Mouse (Mus musculus) heart, postnatal 4 days (tissue): Measurements from ENCODE around the gene Tgfbr3. TPM values are rescaled to one million over a fixed set of nuclear protein-coding genes. Genes with fewer than 3 reads are reported as not detected.

Experiments used
- DNase-seq: peaks from one replicate; pipeline ENCODE4 v3.0.0; 2021
- total RNA-seq, 2 experiments: library from RNA; stranded (reverse); gene quantifications; 2 replicates each; pipeline ENCODE4 v1.2.3; 2021

The Tgfbr3 gene
- total RNA-seq, 2 experiments from 2014 or later: 28.5 to 28.9 TPM

- DNase-seq: no peak
Measured at GRCm38 (mm10) chr5:107074980-107075583, 214.3 kb downstream of the Tgfbr3 start.

- no peak for DNase-seq
Measured at GRCm38 (mm10) chr5:107074350-107074749, 215.1 kb downstream of the Tgfbr3 start.

- no peak for DNase-seq
Measured at GRCm38 (mm10) chr5:107073536-107073935, 215.9 kb downstream of the Tgfbr3 start.

GRCm38 (mm10) chr5:107068146-107068545, 221.3 kb downstream of the Tgfbr3 start:
- no peak for DNase-seq

GRCm38 (mm10) chr5:107067531-107067930, 221.9 kb downstream of the Tgfbr3 start:
- DNase-seq: no peak

GRCm38 (mm10) chr5:107064922-107065321, 224.5 kb downstream of the Tgfbr3 start:
- no peak for DNase-seq

GRCm38 (mm10) chr5:107062229-107062852, 227.1 kb downstream of the Tgfbr3 start:
- peak; percentile 59 for DNase-seq

GRCm38 (mm10) chr5:107059514-107059913, 229.9 kb downstream of the Tgfbr3 start:
- no peak for DNase-seq

- no peak for DNase-seq
Measured at GRCm38 (mm10) chr5:107058642-107059041, 230.8 kb downstream of the Tgfbr3 start.

Other genes with a start within 250 kb of the Tgfbr3 start
- 1 to 10 TPM; 1.6 to 1.7 TPM for gene Brdt, start 41.5 kb upstream of the Tgfbr3 start, total RNA-seq
- under 1 TPM; 0.36 to 0.62 TPM for gene Ephx4, start 113.1 kb upstream of the Tgfbr3 start, total RNA-seq
- not detected for gene Lpcat2b, start 141.9 kb upstream of the Tgfbr3 start, total RNA-seq
- 1 to 10 TPM; 6.3 to 6.8 TPM for gene Btbd8, start 148.4 kb upstream of the Tgfbr3 start, total RNA-seq
- under 1 TPM in 1 of 2 experiments, not detected in 1; 0.10 TPM for gene Gm42669, start 218.0 kb upstream of the Tgfbr3 start, total RNA-seq
- not detected for gene 1700028K03Rik, start 245.1 kb upstream of the Tgfbr3 start, total RNA-seq